Mouse (Mus musculus): ENCODE results near the gene Cars.
"Not testable (repeated sequence)": the region's sequence is repeated elsewhere in the genome, so short reads cannot be mapped to it uniquely, and the experiment has no call there.

The Cars gene

GRCm38 (mm10) chr7:143587586-143587985 lies 12.3 kb downstream of the Cars start:
- DNase-seq (ENCODE audit: low read depth in 2 of 2, low spot score in 2 of 2) = no peak

- peak; percentile 58 to 72 for DNase-seq (ENCODE audit: low read depth in 2 of 2, low spot score in 2 of 2)
These were observed 15.9 kb downstream of the Cars start for GRCm38 (mm10) chr7:143583956-143584355.

DNA sequence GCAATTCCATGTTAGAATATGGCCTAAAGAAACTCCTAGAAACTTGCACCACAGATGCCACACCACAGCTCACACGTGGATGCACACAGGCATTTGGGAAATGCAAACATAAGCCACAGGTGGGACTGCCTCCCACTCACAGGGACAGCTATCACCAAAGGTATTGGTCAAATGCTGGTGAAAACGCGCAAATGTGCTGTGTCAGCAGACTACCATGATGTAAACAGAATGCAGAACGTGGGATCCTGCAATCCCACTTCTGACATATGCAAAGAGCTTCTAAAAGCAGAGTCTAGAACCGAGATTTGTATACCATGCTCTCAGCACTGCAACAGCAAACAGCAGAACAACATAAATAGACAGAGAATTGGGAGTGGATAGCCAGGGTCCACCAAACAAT lies 16.9 kb downstream of the Cars start:
- DNase-seq (ENCODE audit: low read depth in 2 of 2, low spot score in 2 of 2) = no peak

- DNase-seq (ENCODE audit: low read depth in 2 of 2, low spot score in 2 of 2) = no peak
These were observed 24.1 kb downstream of the Cars start for GRCm38 (mm10) chr7:143575751-143576150.

DNA sequence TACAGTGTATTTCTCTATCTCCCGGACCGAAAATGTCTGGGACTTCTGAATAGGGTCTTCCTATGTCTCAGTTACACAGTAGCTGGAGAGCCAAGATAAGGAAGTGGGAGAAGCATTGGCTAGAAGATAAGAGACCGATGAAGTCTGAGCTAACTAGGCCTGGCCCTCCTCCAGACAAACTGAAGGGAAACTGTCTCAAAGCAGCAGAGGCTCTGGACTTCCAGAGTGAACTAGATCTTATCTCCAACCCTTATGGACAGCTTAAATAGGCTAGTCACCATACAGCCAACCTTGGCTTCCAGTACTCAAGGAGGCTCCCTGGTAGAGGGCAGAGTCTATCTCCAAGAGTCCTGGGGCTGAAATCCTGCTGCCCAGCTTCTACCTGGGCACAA lies 34.2 kb downstream of the Cars start:
- no peak for DNase-seq (ENCODE audit: low read depth in 2 of 2, low spot score in 2 of 2)

- DNase-seq (ENCODE audit: low read depth in 2 of 2, low spot score in 2 of 2) = no peak
These were observed 34.8 kb downstream of the Cars start for GRCm38 (mm10) chr7:143565015-143565647.

DNA sequence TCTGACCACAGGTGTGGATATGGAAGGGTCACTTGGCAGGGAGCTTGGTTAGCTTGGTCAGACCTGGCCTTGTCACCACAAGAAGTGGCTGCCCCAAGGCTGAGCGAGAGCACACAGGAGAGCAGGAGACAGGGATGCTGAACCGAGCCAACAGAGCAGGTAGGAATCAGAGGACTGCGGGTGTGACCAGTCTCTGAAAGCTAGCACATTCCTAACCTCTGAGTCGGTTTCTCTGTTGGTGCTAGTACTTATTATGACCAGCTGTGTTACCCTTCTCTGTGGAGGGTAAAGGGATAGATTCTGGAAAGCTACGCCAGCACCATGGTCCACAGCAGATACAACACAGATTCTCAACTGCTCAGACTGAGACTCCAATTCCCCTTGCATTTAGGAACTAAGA lies 36.1 kb downstream of the Cars start:
- DNase-seq (ENCODE audit: low read depth in 2 of 2, low spot score in 2 of 2) = no peak

GRCm38 (mm10) chr7:143557616-143558015 lies 42.3 kb downstream of the Cars start:
- DNase-seq (ENCODE audit: low read depth in 2 of 2, low spot score in 2 of 2) = no peak

- DNase-seq (ENCODE audit: low read depth in 2 of 2, low spot score in 2 of 2) = no peak
These were observed 42.8 kb downstream of the Cars start for GRCm38 (mm10) chr7:143556964-143557610.

DNA sequence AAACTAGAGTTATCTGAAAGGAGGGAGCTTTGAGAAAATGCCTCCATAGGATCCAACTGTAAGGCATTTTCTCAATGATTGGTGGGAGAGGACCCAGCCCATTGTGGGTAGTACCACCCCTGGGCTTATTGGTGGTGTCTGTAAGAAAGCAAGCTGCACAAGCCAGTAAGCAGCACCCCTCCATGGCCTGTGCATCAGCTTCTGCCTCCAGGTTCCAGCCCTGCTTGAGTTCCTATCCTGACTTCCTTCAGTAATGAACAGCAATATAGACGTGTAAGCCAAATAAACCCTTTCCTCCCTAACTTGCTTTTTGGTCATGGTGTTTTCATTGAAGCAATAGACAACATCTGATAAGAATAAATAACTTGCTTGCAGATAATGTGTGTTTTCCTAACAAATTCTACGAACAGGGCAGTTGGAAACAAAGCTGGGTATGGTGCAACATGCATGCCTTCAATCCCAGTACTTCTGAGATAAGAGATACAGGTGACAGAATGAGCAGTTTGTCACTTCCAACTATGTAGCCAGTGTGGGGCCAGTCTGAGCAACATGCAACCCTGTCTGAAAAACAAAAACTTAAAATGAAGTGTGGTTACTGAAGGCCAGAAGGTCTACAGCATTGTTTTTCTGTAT lies 50.2 kb downstream of the Cars start:
- no peak for DNase-seq (ENCODE audit: low read depth in 2 of 2, low spot score in 2 of 2)

GRCm38 (mm10) chr7:143548976-143549457 lies 50.9 kb downstream of the Cars start, which contains the start of gene Nap1l4:
TSS of gene Nap1l4 (minus strand) at chr7:143549106.
- DNase-seq (ENCODE audit: low read depth in 2 of 2, low spot score in 2 of 2) = peak; percentile 99

- DNase-seq (ENCODE audit: low read depth in 2 of 2, low spot score in 2 of 2) = peak; percentile 78 to 80
These were observed 51.5 kb downstream of the Cars start for GRCm38 (mm10) chr7:143548231-143548961.

GRCm38 (mm10) chr7:143546554-143546953 lies 53.3 kb downstream of the Cars start:
- DNase-seq (ENCODE audit: low read depth in 2 of 2, low spot score in 2 of 2) = no peak

DNA sequence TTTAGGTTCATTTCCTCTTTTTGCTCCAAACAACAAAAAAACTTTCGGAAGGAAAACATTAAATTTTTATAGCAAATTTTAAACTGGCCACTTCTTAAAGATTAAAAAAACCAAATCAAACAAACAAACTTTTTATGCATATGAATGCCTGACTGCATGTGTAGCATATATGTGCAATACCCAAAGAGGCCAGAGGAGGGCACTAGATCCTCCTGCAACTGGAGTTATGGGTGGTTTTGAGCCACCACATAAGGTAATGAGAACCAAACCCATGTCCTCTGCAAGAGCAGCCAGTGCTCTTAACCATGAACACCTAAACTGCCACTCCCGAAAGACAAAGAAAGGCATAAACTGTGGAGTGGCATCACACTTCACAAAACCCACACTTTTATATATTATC lies 55.5 kb downstream of the Cars start:
- DNase-seq (ENCODE audit: low read depth in 2 of 2, low spot score in 2 of 2) = peak; percentile 55 to 68

- no peak for DNase-seq (ENCODE audit: low read depth in 2 of 2, low spot score in 2 of 2)
These were observed 61.2 kb downstream of the Cars start for GRCm38 (mm10) chr7:143538671-143539070.

GRCm38 (mm10) chr7:143538229-143538628 lies 61.7 kb downstream of the Cars start:
- DNase-seq (ENCODE audit: low read depth in 2 of 2, low spot score in 2 of 2) = not testable (repeated sequence)

DNA sequence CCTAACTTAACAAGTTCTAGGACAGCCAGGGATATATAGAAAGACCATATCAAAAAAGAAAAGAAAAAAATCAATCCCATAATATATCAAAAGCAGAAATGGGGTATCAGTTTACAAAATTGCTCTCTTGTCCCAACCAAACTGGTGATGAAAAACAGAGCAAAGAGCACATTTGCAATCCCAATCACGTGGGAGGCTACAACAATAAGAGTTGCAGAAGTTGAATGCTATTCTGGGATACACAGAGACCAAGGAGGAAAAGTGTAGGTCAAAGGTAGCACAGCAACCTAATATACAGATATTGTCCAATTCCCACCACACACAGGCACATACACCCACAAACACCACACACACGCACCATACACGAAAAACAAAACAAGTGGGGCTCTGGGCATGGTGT lies 63.6 kb downstream of the Cars start:
- no peak for DNase-seq (ENCODE audit: low read depth in 2 of 2, low spot score in 2 of 2)

GRCm38 (mm10) chr7:143533284-143533683 lies 66.6 kb downstream of the Cars start:
- DNase-seq (ENCODE audit: low read depth in 2 of 2, low spot score in 2 of 2) = no peak

DNA sequence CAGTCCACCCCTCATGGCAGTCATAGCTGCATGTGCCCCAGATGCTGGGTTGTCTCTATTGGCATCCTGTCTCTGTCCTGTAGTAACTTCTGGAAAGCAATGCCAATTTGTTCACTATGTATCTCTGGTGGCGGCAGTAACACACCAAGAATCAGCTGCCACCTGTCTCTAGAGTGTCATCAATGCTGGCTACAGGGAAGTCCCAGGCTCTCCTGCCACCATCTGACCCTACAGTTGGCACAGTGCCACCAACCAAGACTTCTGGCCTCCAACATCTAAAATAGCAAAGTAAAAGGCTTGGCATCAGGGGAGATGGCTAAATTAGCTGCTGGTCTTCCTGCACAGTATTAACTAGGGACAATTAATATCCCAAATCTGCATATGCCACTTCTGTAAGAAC lies 67.5 kb downstream of the Cars start:
- DNase-seq (ENCODE audit: low read depth in 2 of 2, low spot score in 2 of 2) = no peak

DNA sequence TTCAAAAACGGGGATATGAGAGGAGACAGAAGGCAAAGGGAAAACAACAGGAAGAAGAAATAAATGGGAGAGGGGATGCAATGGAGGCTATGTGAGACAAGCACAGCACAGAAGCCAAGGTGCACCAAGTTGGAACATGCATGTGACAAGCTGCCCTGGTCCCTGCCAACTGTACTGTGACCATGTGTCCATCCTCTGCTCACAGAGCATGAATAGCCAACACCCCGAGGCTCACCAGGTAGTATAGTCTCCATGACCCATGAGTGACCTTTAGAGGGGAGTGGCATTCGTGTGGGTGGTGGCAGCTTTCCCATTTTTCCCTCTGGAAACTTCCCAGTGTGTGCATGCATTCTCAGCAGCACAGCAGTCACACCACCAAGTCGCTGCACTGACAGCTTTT lies 80.6 kb downstream of the Cars start:
- no peak for DNase-seq (ENCODE audit: low read depth in 2 of 2, low spot score in 2 of 2)

- no peak for DNase-seq (ENCODE audit: low read depth in 2 of 2, low spot score in 2 of 2)
These were observed 85.5 kb downstream of the Cars start for GRCm38 (mm10) chr7:143514416-143514768.
